Comparison of ENCODE assay signal across 8 mouse cellular contexts in genomic region chr3:65959416-65960001, GRCm38 (mm10). TPM values are rescaled to one million over a fixed set of nuclear protein-coding genes. Genes with fewer than 3 reads are reported as not detected.
DNase-seq lines count a peak whose midpoint lies in the region; ATAC-seq lines count a peak whose summit lies in the region.
"Had no signal": no experiment of that assay in that cellular context is flagged by ENCODE, and none has a peak within 500 bp of the region (broad histone marks: within the 10 kb centered on the region; RNA-seq: fewer than 3 reads in every experiment).

No protein-coding gene starts in this region.

- no peak for ATAC-seq in megakaryocyte, adult 5-6 weeks (ENCODE audit: poor library complexity, severe bottlenecking)
- no peak for ATAC-seq in forebrain, embryonic 14.5 days
- no peak for ATAC-seq in liver, embryonic 12.5 days
- no peak for ATAC-seq in stomach, embryonic 15.5 days (ENCODE audit: insufficient read depth, low FRiP score, low read depth)

- peak overlapping the region; percentile 98; the same call in 1 of the 2 replicates for H3K9ac ChIP-seq in forebrain, embryonic 14.5 days (ENCODE audit: low read length)
- peak overlapping the region; percentile 97 for H3K9ac ChIP-seq in liver, embryonic 12.5 days
- H3K9ac ChIP-seq in stomach, embryonic 15.5 days, result no peak overlapping the region; the same call in 1 of the 2 replicates

- no peaks in the 10 kb centered on the region for H3K9me3 ChIP-seq in megakaryocyte, embryonic 14.5 days
- H3K9me3 ChIP-seq in forebrain, embryonic 14.5 days (replicated peaks; ENCODE audit: control insufficient read depth, low read length), result no peaks in the 10 kb centered on the region
- H3K9me3 ChIP-seq in liver, embryonic 12.5 days (replicated peaks), result no peaks in the 10 kb centered on the region
- H3K9me3 ChIP-seq in stomach, embryonic 15.5 days, result no peaks in the 10 kb centered on the region

- peak overlapping the region; percentile 85; the same call in 1 of the 2 replicates for H3K4me2 ChIP-seq in forebrain, embryonic 14.5 days (ENCODE audit: low read length)
- H3K4me2 ChIP-seq in liver, embryonic 12.5 days, result peak overlapping the region; percentile 88
- peak overlapping the region; percentile 56; the same call in 1 of the 2 replicates for H3K4me2 ChIP-seq in stomach, embryonic 15.5 days

- H3K36me3 ChIP-seq in megakaryocyte, embryonic 14.5 days (replicated peaks; ENCODE audit: low read length), result peaks cover 35% of the 10 kb centered on the region
- H3K36me3 ChIP-seq in forebrain, embryonic 14.5 days (ENCODE audit: control insufficient read depth, insufficient read depth, low read length), result peaks cover 15% of the 10 kb centered on the region
- H3K36me3 ChIP-seq in liver, embryonic 12.5 days, result peaks cover 20% of the 10 kb centered on the region
- H3K36me3 ChIP-seq in stomach, embryonic 15.5 days, result peaks cover 11% of the 10 kb centered on the region

- no peak overlapping the region for H3K27ac ChIP-seq in forebrain, embryonic 14.5 days (ENCODE audit: low read depth, low read length)
- peak overlapping the region; percentile 98 for H3K27ac ChIP-seq in liver, embryonic 12.5 days
- no peak overlapping the region for H3K27ac ChIP-seq in stomach, embryonic 15.5 days

- peak overlapping the region; percentile 100 for H3K4me3 ChIP-seq in megakaryocyte, embryonic 14.5 days (replicated peaks)
- no peak overlapping the region for H3K4me3 ChIP-seq in forebrain, embryonic 14.5 days (ENCODE audit: low read depth, low read length)
- H3K4me3 ChIP-seq in liver, embryonic 12.5 days, result peak overlapping the region; percentile 95
- H3K4me3 ChIP-seq in stomach, embryonic 15.5 days (replicated peaks), result no peak overlapping the region

- peaks cover 64% of the 10 kb centered on the region for H3K4me1 ChIP-seq in megakaryocyte, embryonic 14.5 days
- peaks cover 16% of the 10 kb centered on the region for H3K4me1 ChIP-seq in forebrain, embryonic 14.5 days (ENCODE audit: control insufficient read depth, insufficient read depth, low read length)
- H3K4me1 ChIP-seq in liver, embryonic 12.5 days, result peaks cover 66% of the 10 kb centered on the region
- peaks cover 11% of the 10 kb centered on the region for H3K4me1 ChIP-seq in stomach, embryonic 15.5 days

- DNase-seq in forebrain, embryonic 14.5 days (ENCODE audit: low spot score), result no peak
- DNase-seq in frontal cortex, adult 2 months (ENCODE audit: extremely low spot score in 1 of 2, low spot score in 1 of 2), result no peak
- DNase-seq in thymus, postnatal 14 days, result no peak
- DNase-seq: right cerebral cortex, postnatal 4 days had no signal

- H3K27me3 ChIP-seq in megakaryocyte, embryonic 14.5 days (replicated peaks), result no peaks in the 10 kb centered on the region
- no peaks in the 10 kb centered on the region for H3K27me3 ChIP-seq in forebrain, embryonic 14.5 days (replicated peaks; ENCODE audit: control insufficient read depth, insufficient read depth, low read length)
- no peaks in the 10 kb centered on the region for H3K27me3 ChIP-seq in liver, embryonic 12.5 days (replicated peaks)
- H3K27me3 ChIP-seq in stomach, embryonic 15.5 days (replicated peaks), result no peaks in the 10 kb centered on the region

- 40% methylated on average over 3 of the region's 3 CpGs for WGBS in forebrain, embryonic 14.5 days
- WGBS in liver, embryonic 12.5 days (ENCODE audit: insufficient replicate concordance), result 59% methylated on average over 3 of the region's 3 CpGs
- WGBS in stomach, embryonic 15.5 days, result 87% methylated on average over 3 of the region's 3 CpGs

RNA-seq across cellular contexts. Expression of gene Ccnl1, which starts 1.5 kb away (rescaled TPM):
- polyA plus RNA-seq in megakaryocyte, embryonic 14.5 days (2012; ENCODE audit: insufficient read depth, low replicate concordance), result 21.7 and 48.3 TPM in 2 replicates
- total RNA-seq in megakaryocyte, adult 5-6 weeks (2015), result 189 and 190 TPM in 2 replicates
- total RNA-seq in megakaryocyte, adult 5-6 weeks (2017), result 249 and 290 TPM in 2 replicates
- 76.6 and 84.4 TPM in 2 replicates for polyA plus RNA-seq in forebrain, embryonic 14.5 days (2014; fragmentation: Nextera tagmentation; extraction: Ambion mirVana)
- polyA plus RNA-seq in liver, embryonic 12.5 days (2016; fragmentation: Nextera tagmentation; extraction: Ambion mirVana), result 74.5 and 74.8 TPM in 2 replicates
- polyA plus RNA-seq in stomach, embryonic 15.5 days (2015; fragmentation: Nextera tagmentation; extraction: Ambion mirVana), result 109 and 110 TPM in 2 replicates
- 75.7 and 79.8 TPM in 2 replicates for polyA plus RNA-seq in frontal cortex, adult 2 months (2012; rRNA removed)

Comparison
In these comparisons a context has a peak if more than half of its experiments do, and no peak if none do; other contexts are left out.
1. H3K4me3 ChIP-seq: peak in megakaryocyte, embryonic 14.5 days (single experiment) and liver, embryonic 12.5 days (single experiment); none in forebrain, embryonic 14.5 days (single experiment) and stomach, embryonic 15.5 days (single experiment).
2. Peak in every context shown above with its lines, with median percentiles within 50 percentile points of each other: H3K4me2 ChIP-seq.